Mouse (Mus musculus) midbrain, embryonic 15.5 days (tissue): ENCODE measurements around the gene Dtd2. TPM values are rescaled to one million over a fixed set of nuclear protein-coding genes. Genes with fewer than 3 reads are reported as not detected.
A peak's percentile ranks its signal among the peaks of the same experiment; 100 is the strongest.

Source experiments
- ATAC-seq: fragments of 200-750 bp; cut with Nextera tagmentation; replicated peaks from 2 replicates; pipeline ENCODE4 v1.8.0; 2017; ENCODE audit warnings: moderate TSS enrichment
- H3K27ac ChIP-seq: fragments of 300-500 bp; sonication (generic); 2 replicates; pipeline ENCODE4 v1.5.1; 2015; ENCODE audit warnings: mild to moderate bottlenecking, inconsistent platforms
- H3K27me3 ChIP-seq: fragments of 300-500 bp; sonication (generic); replicated peaks from 2 replicates; pipeline ENCODE4 v1.6.1; 2015; ENCODE audit warnings: inconsistent platforms
- H3K36me3 ChIP-seq: fragments of 300-500 bp; sonication (generic); replicated peaks from 2 replicates; pipeline ENCODE4 v1.6.1; 2015; ENCODE audit warnings: inconsistent platforms
- H3K4me1 ChIP-seq: fragments of 300-500 bp; sonication (generic); 2 replicates; pipeline ENCODE4 v1.6.1; 2015; ENCODE audit warnings: inconsistent platforms
- H3K4me2 ChIP-seq: fragments of 300-500 bp; sonication (generic); 2 replicates; pipeline ENCODE4 v1.6.1; 2015; ENCODE audit warnings: inconsistent platforms, mild to moderate bottlenecking, moderate library complexity
- H3K4me3 ChIP-seq: fragments of 300-500 bp; sonication (generic); 2 replicates; pipeline ENCODE4 v1.5.1; 2015; ENCODE audit warnings: mild to moderate bottlenecking, inconsistent platforms
- H3K9ac ChIP-seq: fragments of 300-500 bp; sonication (generic); 2 replicates; pipeline ENCODE4 v1.6.1; 2015; ENCODE audit warnings: mild to moderate bottlenecking, inconsistent platforms
- H3K9me3 ChIP-seq: fragments of 300-500 bp; sonication (generic); 2 replicates; pipeline ENCODE4 v1.6.1; 2016; ENCODE audit warnings: inconsistent platforms
- WGBS: fragments of 180-500 bp; shearing (Covaris S2); methylation state at CpG from one replicate; pipeline ENCODE4 v1.1.7; 2015; ENCODE audit warnings: mixed read lengths; 5-methylcytosine and 5-hydroxymethylcytosine counted together
- polyA plus RNA-seq: library from polyadenylated mRNA; unstranded; fragments of >200 nt; fragmentation: Nextera tagmentation; extraction: Ambion mirVana; gene quantifications from 2 replicates; pipeline ENCODE4 v1.2.1, GENCODE M21; 2015

Gene Dtd2
- polyA plus RNA-seq, 1 experiment from 2014 or later = 19.1 TPM

DNA sequence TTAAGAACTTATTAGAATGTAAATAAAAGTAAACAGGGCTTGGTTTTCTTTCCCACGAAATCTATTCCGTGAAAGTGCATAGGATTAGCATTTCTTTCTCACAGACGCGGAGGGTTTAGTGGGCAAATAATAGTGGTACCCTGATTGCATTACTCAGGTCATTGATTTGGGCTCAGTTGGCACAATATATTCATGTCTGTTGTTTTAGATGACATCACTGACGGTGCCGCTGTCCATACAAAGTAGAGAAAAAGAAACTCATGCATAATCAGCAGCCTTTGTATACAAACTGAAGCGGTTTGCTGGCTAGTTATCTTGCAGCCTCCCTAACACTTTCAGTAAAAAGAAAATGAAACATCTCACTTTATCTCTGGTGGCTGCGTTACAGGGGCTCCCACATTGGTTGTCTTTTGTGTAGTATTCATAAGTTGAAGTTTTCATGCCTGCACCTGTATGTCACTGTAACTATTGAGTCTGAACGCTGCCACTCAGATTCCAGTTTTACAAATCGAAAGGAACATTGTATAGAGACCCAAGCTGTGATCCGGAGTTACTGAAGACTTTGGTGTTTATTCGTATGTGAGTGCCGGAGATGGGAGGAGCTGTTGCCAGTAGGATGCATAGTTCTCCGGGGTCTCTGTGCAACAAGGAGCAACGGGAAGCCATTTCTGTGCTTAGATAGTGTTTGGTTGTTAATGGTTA, 3.8 kb upstream of the Dtd2 start:
- Histone ChIP-seq H3K27ac (peak overlapping the region; percentile 58), H3K4me3 (peak overlapping the region; percentile 34), H3K9me3 (no peaks in the 10 kb centered on the region), H3K36me3 (no peaks in the 10 kb centered on the region), H3K4me1 (no peaks in the 10 kb centered on the region; the same call in 1 of the 2 replicates), H3K4me2 (peak overlapping the region; percentile 49), H3K27me3 (no peaks in the 10 kb centered on the region), H3K9ac (peak overlapping the region; percentile 25; the same call in 1 of the 2 replicates)
- WGBS = 21% methylated on average over 15 of the region's 15 CpGs
- ATAC-seq = no peak

GRCm38 (mm10) chr12:52006633-52006994, 313 bp upstream of the Dtd2 start:
- Histone ChIP-seq H3K27me3 (no peaks in the 10 kb centered on the region), H3K27ac (peak overlapping the region; percentile 79), H3K4me2 (peak overlapping the region; percentile 52), H3K4me1 (no peaks in the 10 kb centered on the region; the same call in 1 of the 2 replicates), H3K9ac (no peak overlapping the region), H3K9me3 (no peaks in the 10 kb centered on the region), H3K36me3 (no peaks in the 10 kb centered on the region), H3K4me3 (peak overlapping the region; percentile 67)
- ATAC-seq = peak; percentile 80
- WGBS = 53% methylated on average over 5 of the region's 5 CpGs

DNA sequence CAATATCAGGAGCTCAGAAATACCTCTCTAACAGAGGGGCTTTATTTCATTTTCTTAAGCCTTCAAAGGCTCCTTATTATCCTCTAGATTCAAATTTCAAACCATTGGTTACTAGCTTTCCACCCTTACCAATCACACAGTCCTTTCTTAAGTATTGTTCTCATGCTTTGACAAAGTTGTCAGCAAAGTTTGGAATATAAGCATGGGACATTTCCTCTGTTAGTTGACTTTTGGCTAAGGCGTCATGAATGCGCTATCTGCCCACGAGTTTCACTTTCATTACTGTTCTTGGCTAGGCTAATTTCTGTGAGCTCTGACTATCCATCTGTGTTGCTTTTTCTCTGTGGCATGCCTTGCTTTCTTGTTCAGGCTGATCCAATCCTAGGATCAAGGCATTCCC, 3.6 kb downstream of the Dtd2 start:
- Histone ChIP-seq H3K9me3 (no peaks in the 10 kb centered on the region), H3K27me3 (no peaks in the 10 kb centered on the region), H3K4me1 (no peaks in the 10 kb centered on the region), H3K4me3 (no peak overlapping the region), H3K4me2 (no peak overlapping the region), H3K9ac (no peak overlapping the region), H3K36me3 (peaks cover 6% of the 10 kb centered on the region), H3K27ac (no peak overlapping the region)
- ATAC-seq = no peak
- 94% methylated on average over 3 of the region's 3 CpGs for WGBS

GRCm38 (mm10) chr12:52001544-52001943, 4.8 kb downstream of the Dtd2 start:
- no peaks in the 10 kb centered on the region for H3K9me3 ChIP-seq
- H3K9ac ChIP-seq = no peak overlapping the region
- no peak overlapping the region for H3K4me2 ChIP-seq
- no peak overlapping the region for H3K27ac ChIP-seq
- H3K4me3 ChIP-seq = no peak overlapping the region
- WGBS = 35% methylated on average over 4 of the region's 4 CpGs
- H3K27me3 ChIP-seq = no peaks in the 10 kb centered on the region
- 0 out of 2 replicates have a peak, but pooled peaks have one; percentile 62 for ATAC-seq
- no peaks in the 10 kb centered on the region for H3K4me1 ChIP-seq
- peaks cover 6% of the 10 kb centered on the region for H3K36me3 ChIP-seq

DNA sequence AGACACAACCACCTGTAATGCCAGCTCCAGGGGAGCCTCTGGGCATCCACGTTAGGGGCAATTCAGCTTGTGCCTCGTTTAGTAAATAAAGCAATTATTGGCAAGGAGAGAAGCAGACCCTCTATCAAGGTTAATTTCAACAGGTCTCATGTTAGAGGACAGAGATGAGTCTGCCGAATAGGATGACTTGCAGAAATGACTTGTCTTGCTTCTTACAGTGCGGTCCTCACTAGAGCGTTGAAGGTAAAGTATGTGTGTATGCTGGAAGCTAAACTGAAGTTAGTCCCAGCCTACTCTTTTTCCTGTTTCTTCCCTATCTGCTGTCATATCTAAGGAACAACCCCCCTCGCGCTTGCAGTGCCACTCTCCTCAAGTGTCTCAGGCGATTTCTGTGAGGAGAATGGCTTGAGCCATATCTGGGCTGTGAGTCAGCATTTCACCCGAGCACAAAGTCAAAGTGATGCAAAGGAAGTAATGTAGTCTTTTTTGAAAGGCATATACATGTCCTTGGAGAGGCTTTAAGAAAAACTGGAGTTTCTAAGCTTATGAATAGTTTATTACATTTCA, 7.9 kb downstream of the Dtd2 start:
- Histone ChIP-seq H3K9me3 (no peaks in the 10 kb centered on the region), H3K27me3 (no peaks in the 10 kb centered on the region), H3K27ac (no peak overlapping the region), H3K4me2 (no peak overlapping the region), H3K4me1 (no peaks in the 10 kb centered on the region), H3K4me3 (no peak overlapping the region), H3K9ac (no peak overlapping the region), H3K36me3 (peaks cover 6% of the 10 kb centered on the region)
- ATAC-seq = no peak
- WGBS = 89% methylated on average over 9 of the region's 9 CpGs

- ATAC-seq = no peak
- Histone ChIP-seq H3K27me3 (no peaks in the 10 kb centered on the region), H3K9ac (no peak overlapping the region), H3K9me3 (no peaks in the 10 kb centered on the region), H3K4me1 (no peaks in the 10 kb centered on the region), H3K4me3 (no peak overlapping the region), H3K4me2 (no peak overlapping the region), H3K27ac (no peak overlapping the region), H3K36me3 (peaks cover 6% of the 10 kb centered on the region)
- 93% methylated on average over 1 of the region's 1 CpGs for WGBS
Measured at GRCm38 (mm10) chr12:51995738-51996536, 10.4 kb downstream of the Dtd2 start.

DNA sequence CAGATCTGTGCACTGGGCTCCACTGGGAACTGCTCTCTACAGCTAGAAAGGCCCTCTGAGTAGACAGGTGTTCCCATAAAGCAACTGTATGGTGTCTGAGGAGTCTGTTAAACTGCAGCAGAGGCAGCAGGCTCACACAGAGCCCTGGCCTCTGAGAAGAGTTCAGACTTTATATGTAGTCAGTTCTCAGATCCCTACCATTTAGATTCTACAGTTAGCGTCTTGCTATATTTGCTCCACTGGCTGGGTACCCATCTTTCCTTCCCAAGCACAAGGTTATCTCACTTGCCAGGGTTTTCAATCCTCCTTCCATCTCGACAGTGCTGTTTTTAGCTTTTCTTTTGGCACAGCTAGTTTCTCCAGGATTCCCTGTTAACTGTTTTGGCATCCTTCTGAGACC, 15.7 kb downstream of the Dtd2 start:
- no peak for ATAC-seq
- H3K27ac ChIP-seq = no peak overlapping the region
- no peak overlapping the region for H3K9ac ChIP-seq
- H3K36me3 ChIP-seq = no peaks in the 10 kb centered on the region
- H3K4me1 ChIP-seq = no peaks in the 10 kb centered on the region
- no peak overlapping the region for H3K4me3 ChIP-seq
- WGBS = 92% methylated on average over 2 of the region's 2 CpGs
- H3K9me3 ChIP-seq = no peaks in the 10 kb centered on the region
- H3K27me3 ChIP-seq = no peaks in the 10 kb centered on the region
- H3K4me2 ChIP-seq = no peak overlapping the region

GRCm38 (mm10) chr12:51988536-51988935, 17.8 kb downstream of the Dtd2 start:
- Histone ChIP-seq H3K27ac (no peak overlapping the region), H3K9ac (no peak overlapping the region), H3K4me1 (no peaks in the 10 kb centered on the region), H3K36me3 (no peaks in the 10 kb centered on the region), H3K9me3 (no peaks in the 10 kb centered on the region), H3K4me3 (no peak overlapping the region), H3K27me3 (no peaks in the 10 kb centered on the region), H3K4me2 (no peak overlapping the region)
- no peak for ATAC-seq
- 89% methylated on average over 5 of the region's 5 CpGs for WGBS

DNA sequence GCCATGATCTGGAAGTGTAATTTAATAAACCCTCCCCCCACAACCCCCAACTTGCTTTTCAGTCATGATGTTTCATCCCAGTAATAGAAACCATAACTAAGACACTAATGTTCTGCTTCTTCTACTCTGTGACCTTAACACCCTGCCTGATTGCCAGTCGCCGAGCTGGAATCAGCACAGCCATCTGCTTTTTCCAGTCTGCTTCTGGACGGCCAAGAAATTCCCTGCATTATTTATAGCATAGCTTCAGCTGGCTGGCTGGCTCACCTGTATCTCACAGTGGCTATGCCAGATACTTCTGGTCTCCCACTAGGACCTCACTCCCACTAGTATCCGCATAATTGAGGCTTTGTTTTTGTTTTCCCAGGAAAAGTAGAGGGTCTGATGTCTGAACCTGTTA, 20.5 kb downstream of the Dtd2 start:
- Histone ChIP-seq H3K27me3 (no peaks in the 10 kb centered on the region), H3K36me3 (no peaks in the 10 kb centered on the region), H3K9ac (no peak overlapping the region), H3K9me3 (no peaks in the 10 kb centered on the region), H3K4me3 (no peak overlapping the region), H3K4me2 (no peak overlapping the region), H3K4me1 (no peaks in the 10 kb centered on the region), H3K27ac (no peak overlapping the region)
- no peak for ATAC-seq
- WGBS = 78% methylated on average over 4 of the region's 4 CpGs

- H3K9ac ChIP-seq = no peak overlapping the region
- H3K9me3 ChIP-seq = no peaks in the 10 kb centered on the region
- ATAC-seq = no peak
- no peaks in the 10 kb centered on the region for H3K27me3 ChIP-seq
- no peak overlapping the region for H3K4me3 ChIP-seq
- H3K4me1 ChIP-seq = no peaks in the 10 kb centered on the region
- no peak overlapping the region for H3K4me2 ChIP-seq
- no peak overlapping the region for H3K27ac ChIP-seq
- WGBS = 89% methylated on average over 3 of the region's 3 CpGs
- no peaks in the 10 kb centered on the region for H3K36me3 ChIP-seq
Measured at GRCm38 (mm10) chr12:51985163-51985748, 21.0 kb downstream of the Dtd2 start.

GRCm38 (mm10) chr12:51983625-51984024, 22.7 kb downstream of the Dtd2 start:
- no peaks in the 10 kb centered on the region for H3K27me3 ChIP-seq
- H3K36me3 ChIP-seq = no peaks in the 10 kb centered on the region
- no peak overlapping the region for H3K27ac ChIP-seq
- H3K4me3 ChIP-seq = no peak overlapping the region
- no peaks in the 10 kb centered on the region for H3K4me1 ChIP-seq
- ATAC-seq = no peak
- H3K4me2 ChIP-seq = no peak overlapping the region
- H3K9ac ChIP-seq = no peak overlapping the region
- H3K9me3 ChIP-seq = no peaks in the 10 kb centered on the region
- WGBS = 96% methylated on average over 1 of the region's 1 CpGs

DNA sequence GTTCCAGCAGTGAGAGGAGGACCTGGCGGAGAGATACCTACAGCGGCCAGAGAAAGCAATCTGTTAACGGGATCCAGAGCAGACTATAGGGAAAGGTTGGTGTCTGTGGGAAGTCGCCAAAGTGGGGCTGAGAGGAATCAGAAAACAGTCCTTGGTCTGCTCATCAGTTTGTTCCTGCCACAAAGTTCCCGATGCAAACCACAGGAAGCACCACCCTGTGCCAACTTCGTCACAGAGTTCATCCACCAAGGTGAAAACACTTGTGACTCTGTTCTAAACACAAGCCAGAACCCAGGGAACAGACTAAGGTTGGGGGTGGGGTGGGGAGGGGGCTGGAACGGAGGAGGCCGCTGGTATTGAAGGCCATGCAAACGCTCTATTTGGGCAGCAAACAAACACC, 29.8 kb downstream of the Dtd2 start:
- H3K4me2 ChIP-seq = no peak overlapping the region
- no peaks in the 10 kb centered on the region for H3K4me1 ChIP-seq
- H3K4me3 ChIP-seq = no peak overlapping the region
- no peaks in the 10 kb centered on the region for H3K9me3 ChIP-seq
- 87% methylated on average over 9 of the region's 9 CpGs for WGBS
- H3K9ac ChIP-seq = no peak overlapping the region
- no peak overlapping the region for H3K27ac ChIP-seq
- no peaks in the 10 kb centered on the region for H3K36me3 ChIP-seq
- no peak for ATAC-seq
- no peaks in the 10 kb centered on the region for H3K27me3 ChIP-seq
